Mouse (Mus musculus) embryonic facial prominence, embryonic 14.5 days (tissue): ENCODE measurements around the gene Mtss1l. TPM values are rescaled to one million over a fixed set of nuclear protein-coding genes. Genes with fewer than 3 reads are reported as not detected.

ENCODE experiments used
- ATAC-seq: fragments of 200-750 bp; cut with Nextera tagmentation; 2 replicates; pipeline ENCODE4 v1.8.0; 2017; ENCODE audit warnings: low read depth, moderate number of reproducible peaks, moderate TSS enrichment
- DNase-seq: peaks from one replicate; pipeline ENCODE4 v3.0.0-alpha.2; 2015; ENCODE audit warnings: low spot score
- H3K27ac ChIP-seq: fragments of 300-500 bp; sonication (generic); replicated peaks from 2 replicates; pipeline ENCODE4 v1.5.1; 2014; ENCODE audit warnings: low read depth, mild to moderate bottlenecking, low read length, moderate library complexity
- H3K27me3 ChIP-seq: fragments of 300-500 bp; sonication (generic); replicated peaks from 2 replicates; pipeline ENCODE4 v1.6.1; 2014; ENCODE audit warnings: low read length; ENCODE audit not compliant: control insufficient read depth, insufficient read depth
- H3K36me3 ChIP-seq: fragments of 300-500 bp; sonication (generic); 2 replicates; pipeline ENCODE4 v1.6.1; 2014; ENCODE audit warnings: low read length, mixed read lengths; ENCODE audit not compliant: control insufficient read depth, insufficient read depth
- H3K4me1 ChIP-seq: fragments of 300-500 bp; sonication (generic); 2 replicates; pipeline ENCODE4 v1.6.1; 2014; ENCODE audit warnings: antibody characterized with exemption, low read length; ENCODE audit not compliant: control insufficient read depth, insufficient read depth
- H3K4me2 ChIP-seq: fragments of 300-500 bp; sonication (generic); 2 replicates; pipeline ENCODE4 v1.6.1; 2014; ENCODE audit warnings: low read depth, mild to moderate bottlenecking, low read length, moderate library complexity, mixed read lengths
- H3K4me3 ChIP-seq: fragments of 300-500 bp; sonication (generic); 2 replicates; pipeline ENCODE4 v1.5.1; 2014; ENCODE audit warnings: low read depth, mild to moderate bottlenecking, low read length
- H3K9ac ChIP-seq: fragments of 300-500 bp; sonication (generic); 2 replicates; pipeline ENCODE4 v1.6.1; 2014; ENCODE audit warnings: low read depth, mild to moderate bottlenecking, low read length, moderate library complexity, mixed read lengths
- H3K9me3 ChIP-seq: fragments of 300-500 bp; sonication (generic); 2 replicates; pipeline ENCODE4 v1.6.1; 2016; ENCODE audit warnings: low read length; ENCODE audit not compliant: control insufficient read depth
- WGBS: fragments of 180-500 bp; shearing (Covaris S2); extraction: QIAGEN DNeasy Blood & Tissue Kit; methylation state at CpG from one replicate; pipeline ENCODE4 v1.1.7; 2014; 5-methylcytosine and 5-hydroxymethylcytosine counted together
- polyA plus RNA-seq: library from polyadenylated mRNA; unstranded; fragments of >200 nt; fragmentation: Nextera tagmentation; extraction: Ambion mirVana; gene quantifications from 2 replicates; pipeline ENCODE4 v1.2.1, GENCODE M21; 2014

The Mtss1l gene
- polyA plus RNA-seq, 1 experiment from 2014 or later, result 13.8 TPM

DNA sequence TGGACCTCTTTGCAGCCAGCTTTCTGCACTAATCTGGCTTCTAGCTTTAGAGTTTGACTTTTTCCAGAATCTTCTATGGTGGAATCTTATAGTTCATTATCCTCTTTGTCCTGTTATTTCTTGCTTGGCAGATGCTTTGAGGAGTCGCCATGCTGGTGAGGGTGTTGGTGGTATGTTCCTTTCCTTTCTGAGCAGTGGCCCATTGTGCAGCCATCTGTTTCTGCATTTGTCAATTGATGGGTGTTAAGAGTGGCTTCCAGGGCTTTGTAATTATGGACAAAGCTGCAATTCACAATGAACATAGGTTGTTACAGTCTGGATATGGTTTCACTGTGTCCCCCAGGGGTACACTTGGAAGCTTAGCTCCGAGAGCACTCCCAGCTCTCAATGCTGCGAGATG, 43.4 kb downstream of the Mtss1l start:
- no peaks in the 10 kb centered on the region for H3K9me3 ChIP-seq
- no peaks in the 10 kb centered on the region for H3K27me3 ChIP-seq
- no peak for ATAC-seq
- H3K4me3 ChIP-seq, result no peak overlapping the region
- H3K9ac ChIP-seq, result no peak overlapping the region
- DNase-seq, result no peak
- WGBS, result 65% methylated on average over 3 of the region's 3 CpGs
- no peak overlapping the region for H3K27ac ChIP-seq
- H3K4me1 ChIP-seq, result no peaks in the 10 kb centered on the region
- no peak overlapping the region for H3K4me2 ChIP-seq
- H3K36me3 ChIP-seq, result no peaks in the 10 kb centered on the region

DNA sequence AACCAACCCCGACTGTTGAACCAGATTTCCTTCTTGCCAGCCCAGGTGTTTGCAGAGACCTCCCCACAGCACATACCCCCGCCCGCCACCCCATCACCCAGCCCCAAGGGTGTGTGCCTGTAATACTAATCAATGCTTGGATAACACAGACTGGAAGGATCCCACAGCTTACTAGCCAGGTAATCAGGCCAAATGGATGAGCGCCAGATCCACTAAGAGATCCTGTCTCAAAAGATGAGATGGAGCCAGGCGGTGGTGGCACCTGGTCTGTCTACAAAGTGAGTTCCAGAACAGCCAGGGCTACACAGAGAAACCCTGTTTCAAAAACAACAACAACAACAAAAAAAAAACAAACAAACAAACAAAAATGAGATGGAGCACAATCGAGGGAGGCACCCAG, 46.0 kb downstream of the Mtss1l start:
- no peak overlapping the region for H3K4me3 ChIP-seq

DNA sequence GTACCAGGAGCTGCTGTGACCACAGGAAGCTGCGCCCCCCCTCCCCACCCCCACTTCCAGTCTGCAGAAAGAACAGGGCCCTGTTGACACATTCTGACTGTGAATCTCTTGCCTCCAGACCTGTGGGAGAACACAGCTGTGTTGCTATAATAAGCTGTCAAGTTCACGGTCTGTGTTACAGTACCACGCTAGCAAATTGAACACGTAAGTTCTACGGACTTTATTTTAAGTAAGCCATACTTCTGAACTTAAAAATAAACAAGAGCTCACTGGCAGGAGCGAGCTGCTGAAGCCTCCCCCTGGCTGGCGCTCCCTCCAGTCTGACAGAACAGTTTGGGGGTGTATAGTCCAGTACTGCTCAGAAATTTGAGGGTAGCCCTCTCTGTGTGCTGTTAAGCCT, 51.2 kb downstream of the Mtss1l start:
- peak; percentile 26 for DNase-seq
- 51% methylated on average over 7 of the region's 7 CpGs for WGBS
- H3K27ac ChIP-seq, result peak overlapping the region; percentile 35; the same call in 1 of the 2 replicates
- peaks cover 4% of the 10 kb centered on the region; the same call in 1 of the 2 replicates for H3K9me3 ChIP-seq
- H3K27me3 ChIP-seq, result no peaks in the 10 kb centered on the region
- H3K4me3 ChIP-seq, result no peak overlapping the region
- no peaks in the 10 kb centered on the region for H3K36me3 ChIP-seq
- H3K9ac ChIP-seq, result no peak overlapping the region
- H3K4me1 ChIP-seq, result no peaks in the 10 kb centered on the region
- ATAC-seq, result peak; percentile 63; the same call in 1 of the 2 replicates
- no peak overlapping the region for H3K4me2 ChIP-seq

More for the DNA sequence above, 46.0 kb downstream of the Mtss1l start:
- Histone ChIP-seq H3K36me3 (no peaks in the 10 kb centered on the region), H3K9ac (no peak overlapping the region), H3K27me3 (no peaks in the 10 kb centered on the region), H3K9me3 (no peaks in the 10 kb centered on the region), H3K4me1 (no peaks in the 10 kb centered on the region), H3K4me2 (no peak overlapping the region), H3K27ac (no peak overlapping the region)
- 90% methylated on average over 6 of the region's 6 CpGs for WGBS
- DNase-seq (no peak), ATAC-seq (no peak)

DNA sequence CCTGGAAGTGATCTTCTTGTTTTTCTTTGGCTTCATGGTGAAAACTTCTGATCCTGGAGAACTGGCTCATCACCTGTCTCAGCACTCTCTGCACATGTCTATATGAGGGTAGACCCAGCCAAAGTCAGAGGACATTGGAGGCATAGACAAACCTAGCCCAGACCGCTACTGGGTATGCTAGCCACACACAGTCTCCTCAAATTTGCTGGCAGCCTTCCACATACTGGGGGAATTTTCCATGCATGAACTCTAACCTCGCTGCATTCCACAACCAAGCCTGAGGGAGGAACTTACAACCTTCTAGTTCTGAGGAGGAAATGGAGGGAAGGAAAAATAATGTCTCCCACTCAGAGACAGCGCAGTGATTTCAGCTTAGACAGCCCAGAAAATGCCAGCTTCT, 52.8 kb downstream of the Mtss1l start:
- no peaks in the 10 kb centered on the region for H3K27me3 ChIP-seq
- H3K9me3 ChIP-seq, result peaks cover 4% of the 10 kb centered on the region; the same call in 1 of the 2 replicates
- peak; percentile 52 for DNase-seq
- no peak overlapping the region for H3K4me3 ChIP-seq
- H3K4me2 ChIP-seq, result no peak overlapping the region
- no peak overlapping the region for H3K27ac ChIP-seq
- ATAC-seq, result no peak
- H3K36me3 ChIP-seq, result no peaks in the 10 kb centered on the region
- 49% methylated on average over 3 of the region's 3 CpGs for WGBS
- H3K9ac ChIP-seq, result no peak overlapping the region
- no peaks in the 10 kb centered on the region for H3K4me1 ChIP-seq

DNA sequence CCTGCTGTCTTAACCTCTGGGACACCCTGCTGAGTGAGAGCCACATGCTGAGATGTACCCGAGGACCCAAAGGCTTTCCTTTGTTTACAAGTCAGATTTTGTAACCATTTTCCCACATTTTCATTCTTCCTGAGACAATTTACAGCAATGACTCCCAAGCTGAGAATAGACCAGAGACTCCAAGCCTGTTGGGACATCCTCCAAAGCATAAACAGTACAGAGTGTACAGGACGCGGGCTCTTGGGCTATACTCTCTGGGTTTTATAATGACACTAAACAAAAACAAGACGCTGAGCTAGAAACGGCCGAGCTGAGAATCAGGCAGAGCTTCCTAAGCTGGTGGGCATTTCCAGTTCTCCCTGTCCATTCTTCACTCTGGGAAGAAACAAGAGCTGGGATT, 53.4 kb downstream of the Mtss1l start:
- WGBS, result 79% methylated on average over 6 of the region's 6 CpGs
- ATAC-seq (no peak), DNase-seq (no peak)
- Histone ChIP-seq H3K4me3 (no peak overlapping the region), H3K9me3 (peaks cover 4% of the 10 kb centered on the region; the same call in 1 of the 2 replicates), H3K36me3 (no peaks in the 10 kb centered on the region), H3K4me1 (no peaks in the 10 kb centered on the region), H3K27me3 (no peaks in the 10 kb centered on the region), H3K9ac (no peak overlapping the region), H3K27ac (no peak overlapping the region), H3K4me2 (no peak overlapping the region)

DNA sequence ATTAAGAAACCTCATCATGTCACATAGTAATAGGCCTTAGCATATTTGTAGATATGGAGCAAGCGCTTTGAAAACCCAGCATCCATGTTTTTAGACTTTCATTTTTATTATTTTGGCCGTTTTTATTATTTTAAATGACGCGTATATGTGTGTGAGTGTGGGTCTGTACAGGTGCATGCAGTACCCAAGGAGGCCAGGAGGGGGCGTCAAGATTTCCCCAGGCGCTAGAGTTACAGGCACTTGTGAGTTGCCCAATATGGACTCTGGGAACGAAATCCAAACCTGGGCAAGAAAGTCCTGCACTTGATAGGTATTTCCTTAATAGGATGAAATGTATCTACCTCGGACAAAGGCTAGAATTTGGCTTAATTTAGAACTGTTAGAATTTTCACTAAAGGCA, 54.0 kb downstream of the Mtss1l start:
- H3K4me2 ChIP-seq, result no peak overlapping the region
- no peaks in the 10 kb centered on the region for H3K36me3 ChIP-seq
- 77% methylated on average over 8 of the region's 8 CpGs for WGBS
- no peaks in the 10 kb centered on the region for H3K27me3 ChIP-seq
- no peak overlapping the region for H3K27ac ChIP-seq
- DNase-seq, result no peak
- no peak overlapping the region for H3K4me3 ChIP-seq
- H3K9me3 ChIP-seq, result peaks cover 4% of the 10 kb centered on the region; the same call in 1 of the 2 replicates
- H3K4me1 ChIP-seq, result no peaks in the 10 kb centered on the region
- H3K9ac ChIP-seq, result no peak overlapping the region
- no peak for ATAC-seq

DNA sequence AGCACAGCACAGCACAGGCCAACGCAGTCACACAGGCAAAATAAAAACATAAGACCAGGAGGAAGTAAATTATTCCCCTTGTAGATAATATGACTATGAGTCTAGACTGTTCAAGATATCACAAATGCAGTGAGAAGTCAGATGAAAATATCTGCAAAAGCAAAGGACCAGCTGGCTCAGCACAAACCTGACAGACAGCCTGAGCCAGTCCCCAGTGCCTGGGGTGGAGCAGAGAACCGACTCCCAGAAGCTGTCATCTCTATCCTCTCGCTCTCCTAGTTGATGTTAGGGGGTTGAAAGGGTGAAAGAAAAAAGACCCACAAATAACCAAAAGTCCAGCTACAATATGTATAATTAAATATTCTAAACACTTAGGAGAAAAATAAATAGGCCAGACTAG, 54.4 kb downstream of the Mtss1l start:
- no peak for DNase-seq
- WGBS, result 81% methylated on average over 3 of the region's 3 CpGs

DNA sequence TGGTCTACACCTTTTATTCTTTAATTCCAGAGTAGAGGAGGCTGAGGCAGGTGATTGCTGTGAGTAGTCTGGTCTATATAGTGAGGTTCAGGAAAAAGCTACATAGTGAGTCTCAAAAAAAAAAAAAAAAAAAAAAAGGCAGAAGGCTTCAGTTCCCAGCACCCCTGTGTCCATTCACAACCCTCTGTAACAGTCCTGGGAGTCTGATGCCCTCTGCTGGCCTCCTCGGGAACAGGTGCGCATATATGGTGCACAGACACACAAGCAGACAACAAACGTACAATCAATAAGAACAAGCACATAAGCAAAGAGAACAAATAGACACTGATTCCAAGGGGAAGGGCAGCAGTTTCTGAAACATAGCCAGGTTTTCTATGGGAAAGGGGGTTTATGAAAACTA, 55.1 kb downstream of the Mtss1l start:
- Histone ChIP-seq H3K27ac (no peak overlapping the region), H3K9ac (no peak overlapping the region), H3K4me1 (no peaks in the 10 kb centered on the region), H3K36me3 (no peaks in the 10 kb centered on the region), H3K9me3 (peaks cover 4% of the 10 kb centered on the region; the same call in 1 of the 2 replicates), H3K27me3 (no peaks in the 10 kb centered on the region), H3K4me3 (no peak overlapping the region), H3K4me2 (no peak overlapping the region)
- ATAC-seq, result no peak
- DNase-seq, result no peak
- 94% methylated on average over 3 of the region's 3 CpGs for WGBS

More for the DNA sequence above, 54.4 kb downstream of the Mtss1l start:
- Histone ChIP-seq H3K4me2 (no peak overlapping the region), H3K27me3 (no peaks in the 10 kb centered on the region), H3K4me3 (no peak overlapping the region), H3K9me3 (peaks cover 4% of the 10 kb centered on the region; the same call in 1 of the 2 replicates), H3K27ac (no peak overlapping the region), H3K4me1 (no peaks in the 10 kb centered on the region), H3K36me3 (no peaks in the 10 kb centered on the region), H3K9ac (no peak overlapping the region)
- ATAC-seq, result no peak

DNA sequence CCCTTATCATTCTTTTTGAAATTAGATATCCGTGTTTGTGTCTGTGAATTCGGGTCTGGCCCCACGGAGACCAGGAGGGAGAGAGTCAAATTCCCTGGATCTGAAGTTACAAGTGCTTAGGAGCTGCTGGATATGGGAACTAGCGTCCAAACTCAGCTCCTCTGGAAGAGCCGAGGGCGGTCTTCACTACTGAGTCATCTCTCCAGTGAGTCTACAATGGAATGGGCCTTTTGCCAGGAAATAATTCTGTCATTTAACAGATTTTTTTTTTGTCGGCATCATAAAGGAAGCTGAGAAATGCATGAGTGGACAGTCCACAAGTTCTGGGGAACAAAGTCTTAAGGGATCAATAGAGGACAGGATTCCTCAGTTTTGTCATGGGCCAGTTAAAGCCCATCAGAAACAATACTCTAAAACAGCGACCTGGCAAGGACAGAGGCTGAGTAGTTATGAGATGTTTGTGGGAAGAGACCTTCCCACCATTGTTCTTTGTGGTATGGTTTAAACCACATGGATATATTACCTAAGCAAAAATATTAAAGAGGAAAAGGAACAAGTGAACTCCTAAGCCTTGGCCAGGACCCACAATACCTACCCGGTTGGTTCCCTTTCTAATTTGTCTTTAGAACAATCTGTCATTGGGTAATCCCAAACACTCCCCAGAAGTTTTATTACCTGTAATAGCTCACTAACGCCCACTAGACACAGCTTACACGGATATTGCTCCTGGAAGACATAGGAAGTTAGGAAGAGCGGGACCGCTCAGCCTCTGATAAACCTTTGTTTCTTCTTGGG, 58.8 kb downstream of the Mtss1l start:
- no peak overlapping the region for H3K4me2 ChIP-seq
- no peak for DNase-seq
- ATAC-seq, result no peak

More for the DNA sequence above, 58.8 kb downstream of the Mtss1l start:
- H3K4me1 ChIP-seq, result no peaks in the 10 kb centered on the region
- H3K9me3 ChIP-seq, result peaks cover 4% of the 10 kb centered on the region; the same call in 1 of the 2 replicates
- no peak overlapping the region for H3K27ac ChIP-seq
- WGBS, result 76% methylated on average over 13 of the region's 13 CpGs
- no peaks in the 10 kb centered on the region for H3K27me3 ChIP-seq
- no peak overlapping the region for H3K9ac ChIP-seq
- H3K36me3 ChIP-seq, result no peaks in the 10 kb centered on the region
- no peak overlapping the region for H3K4me3 ChIP-seq
